Mouse (Mus musculus) kidney, adult 2 months (tissue): ENCODE results near the gene Lhb.

Experiments used
- CTCF ChIP-seq: fragments of 200-500 bp; conservative IDR thresholded peaks from 2 replicates; pipeline ENCODE4 v1.5.1; 2011; ENCODE audit warnings: low read depth, mild to moderate bottlenecking, control low read depth, low read length, moderate library complexity, mixed read lengths; ENCODE audit not compliant: insufficient read depth, insufficient read length
- POLR2A ChIP-seq: fragments of 200-500 bp; IDR thresholded peaks from one replicate; pipeline ENCODE4 v1.6.1; 2011; ENCODE audit warnings: low read depth, low read length, control low read depth

DNA sequence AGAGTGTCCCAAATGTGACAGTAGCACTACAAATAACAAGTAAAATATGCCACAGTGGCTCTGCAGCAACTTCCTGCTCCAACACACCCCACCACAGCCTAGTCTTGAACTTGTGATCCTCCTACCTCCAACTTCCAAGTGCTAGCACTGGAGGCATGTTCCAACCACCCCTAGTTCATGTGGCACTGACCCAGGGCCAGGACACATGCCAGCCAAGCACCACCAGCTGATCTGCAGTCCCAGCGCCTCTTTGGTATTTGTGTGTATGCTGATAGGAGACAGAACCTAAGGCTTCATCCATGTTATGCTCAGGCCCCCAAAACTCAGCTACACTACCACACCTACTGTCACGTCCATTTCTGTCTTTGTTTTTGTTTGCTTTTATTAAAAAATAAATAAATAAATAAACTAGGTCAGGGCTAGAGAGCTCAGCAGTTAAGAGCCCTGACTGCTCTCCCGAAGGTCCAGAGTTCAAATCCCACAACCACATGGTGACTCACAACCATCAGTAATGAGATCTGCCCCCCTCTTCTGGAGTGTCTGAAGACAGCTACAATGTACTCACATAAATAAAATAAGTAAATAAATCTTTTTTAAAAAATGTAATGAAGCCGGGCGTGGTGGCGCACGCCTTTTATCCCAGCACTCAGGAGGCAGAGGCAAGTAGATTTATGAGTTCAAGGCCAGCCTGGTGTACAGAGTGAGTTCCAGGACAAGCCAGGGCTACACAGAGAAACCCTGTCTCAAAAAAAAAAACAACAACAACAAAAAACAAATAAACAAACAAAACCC lies 43.6 kb downstream of the Lhb start:
- TF ChIP-seq CTCF, result no peak
- no peak for TF ChIP-seq POLR2A
